ENCODE assay signal across 8 mouse cellular contexts in the genomic region with DNA sequence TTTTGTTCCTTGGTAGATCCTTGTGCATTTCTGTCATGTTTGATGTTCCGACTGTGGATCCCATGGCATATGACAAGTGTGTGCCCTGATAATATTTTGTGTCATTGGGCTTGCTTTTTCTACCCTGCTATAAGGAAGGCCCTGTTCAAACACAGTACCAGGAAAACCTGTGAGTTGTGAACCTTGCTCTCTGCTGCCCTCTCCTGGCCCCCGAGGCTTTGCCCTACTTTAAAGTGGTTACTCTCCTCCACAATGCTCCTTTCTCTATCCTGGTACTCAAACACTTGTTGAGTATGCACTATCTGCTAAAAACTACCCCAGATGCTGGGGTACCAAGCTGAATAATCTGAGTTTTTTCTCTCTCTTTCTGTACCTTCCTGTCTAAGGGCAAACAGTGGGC.
A peak's percentile ranks its signal among the peaks of the same experiment; 100 is the strongest.
DNase-seq lines count a peak whose midpoint lies in the region; ATAC-seq and TF ChIP-seq lines count a peak whose summit lies in the region.

No protein-coding gene starts in this region.

- no peak overlapping the region for H3K4me2 ChIP-seq in embryonic facial prominence, embryonic 14.5 days (ENCODE audit: low read depth, low read length)
- H3K4me2 ChIP-seq in kidney, postnatal 0 days (ENCODE audit: low read length): no peak overlapping the region
- H3K4me2 ChIP-seq in lung, embryonic 14.5 days: no peak overlapping the region

- H3K27ac ChIP-seq in testis, adult 2 months (ENCODE audit: control insufficient read depth, insufficient read depth, low read depth, low read length): no peak overlapping the region
- no peak overlapping the region for H3K27ac ChIP-seq in embryonic facial prominence, embryonic 14.5 days (replicated peaks; ENCODE audit: low read depth, low read length)
- H3K27ac ChIP-seq in kidney, postnatal 0 days: no peak overlapping the region
- no peak overlapping the region for H3K27ac ChIP-seq in lung, embryonic 14.5 days (ENCODE audit: low read depth)

- peak; percentile 22 to 25 for DNase-seq in cerebellum, adult 18-20 months
- DNase-seq in testis, postnatal 14 days (ENCODE audit: low spot score): no peak
- DNase-seq in embryonic facial prominence, embryonic 14.5 days (ENCODE audit: low spot score): peak; percentile 40
- peak; percentile 74 for DNase-seq in kidney, postnatal 0 days (ENCODE audit: low spot score)
- peak; percentile 82 for DNase-seq in lung, embryonic 14.5 days
- peak; percentile 42 for DNase-seq in splenic B cell, adult 2 months (ENCODE audit: low read depth, low spot score)

- 44% methylated on average over 2 of the region's 2 CpGs for WGBS in embryonic facial prominence, embryonic 14.5 days
- 47% methylated on average over 2 of the region's 2 CpGs for WGBS in kidney, postnatal 0 days
- WGBS in lung, embryonic 14.5 days: 29% methylated on average over 2 of the region's 2 CpGs

- peak; percentile 54; the same call in 1 of the 2 replicates for TF ChIP-seq CTCF in testis, adult 2 months (IDR thresholded peaks at IDR 0.05; ENCODE audit: control insufficient read depth, insufficient read depth, insufficient replicate concordance, low read depth, low read length)
- peak; percentile 88 for TF ChIP-seq CTCF in kidney, postnatal 0 days (IDR thresholded peaks at IDR 0.05; ENCODE audit: low read depth)
- TF ChIP-seq CTCF in lung, embryonic 14.5 days (IDR thresholded peaks at IDR 0.05; ENCODE audit: low read depth): peak; percentile 80

- no peak for TF ChIP-seq POLR2A in testis, adult 2 months (IDR thresholded peaks at IDR 0.05; ENCODE audit: control insufficient read depth, low read depth, low read length)

- no peak for ATAC-seq in cerebellum, adult (ENCODE audit: insufficient number of reproducible peaks, low FRiP score, low TSS enrichment)
- ATAC-seq in embryonic facial prominence, embryonic 14.5 days (ENCODE audit: low read depth): no peak
- no peak for ATAC-seq in kidney, postnatal 0 days (replicated peaks; ENCODE audit: low FRiP score, low read depth)
- no peak for ATAC-seq in lung, embryonic 14.5 days (ENCODE audit: insufficient read depth)

- H3K36me3 ChIP-seq in testis, adult 2 months (ENCODE audit: control insufficient read depth, insufficient read depth, low read length): no peaks in the 10 kb centered on the region
- H3K36me3 ChIP-seq in embryonic facial prominence, embryonic 14.5 days (ENCODE audit: control insufficient read depth, insufficient read depth, low read length): no peaks in the 10 kb centered on the region
- no peaks in the 10 kb centered on the region for H3K36me3 ChIP-seq in kidney, postnatal 0 days (ENCODE audit: insufficient read depth, low read length)
- H3K36me3 ChIP-seq in lung, embryonic 14.5 days (ENCODE audit: insufficient read depth): no peaks in the 10 kb centered on the region
- no peaks in the 10 kb centered on the region for H3K36me3 ChIP-seq in splenic B cell, adult 2 months (ENCODE audit: control insufficient read depth, insufficient read depth, low read length, poor library complexity, severe bottlenecking)

- no peak overlapping the region for H3K4me3 ChIP-seq in testis, adult 2 months (ENCODE audit: control insufficient read depth, low read depth, low read length)
- H3K4me3 ChIP-seq in embryonic facial prominence, embryonic 14.5 days (ENCODE audit: low read depth, low read length): no peak overlapping the region
- no peak overlapping the region for H3K4me3 ChIP-seq in kidney, postnatal 0 days (replicated peaks; ENCODE audit: low read depth, low read length)
- H3K4me3 ChIP-seq in lung, embryonic 14.5 days (ENCODE audit: low read depth, low read length): no peak overlapping the region

- no peaks in the 10 kb centered on the region for H3K27me3 ChIP-seq in testis, adult 2 months (ENCODE audit: control insufficient read depth, insufficient read depth, low read length)
- no peaks in the 10 kb centered on the region for H3K27me3 ChIP-seq in embryonic facial prominence, embryonic 14.5 days (replicated peaks; ENCODE audit: control insufficient read depth, insufficient read depth, low read length)
- no peaks in the 10 kb centered on the region for H3K27me3 ChIP-seq in kidney, postnatal 0 days (ENCODE audit: insufficient read depth, low read length)
- no peaks in the 10 kb centered on the region for H3K27me3 ChIP-seq in lung, embryonic 14.5 days (ENCODE audit: insufficient read depth, low read length)
- H3K27me3 ChIP-seq in splenic B cell, adult 2 months (ENCODE audit: control insufficient read depth, insufficient read depth, low read length, poor library complexity, severe bottlenecking): no peaks in the 10 kb centered on the region

- no peak overlapping the region for H3K9ac ChIP-seq in embryonic facial prominence, embryonic 14.5 days (ENCODE audit: low read depth, low read length)
- no peak overlapping the region for H3K9ac ChIP-seq in kidney, postnatal 0 days (ENCODE audit: low read depth, low read length)
- no peak overlapping the region for H3K9ac ChIP-seq in lung, embryonic 14.5 days

- peaks cover 6% of the 10 kb centered on the region for H3K4me1 ChIP-seq in testis, adult 2 months (ENCODE audit: control insufficient read depth, insufficient read depth, low read length)
- H3K4me1 ChIP-seq in embryonic facial prominence, embryonic 14.5 days (ENCODE audit: control insufficient read depth, insufficient read depth, low read length): no peaks in the 10 kb centered on the region
- H3K4me1 ChIP-seq in kidney, postnatal 0 days (replicated peaks; ENCODE audit: insufficient read depth, low read length): no peaks in the 10 kb centered on the region
- H3K4me1 ChIP-seq in lung, embryonic 14.5 days (ENCODE audit: insufficient read depth): no peaks in the 10 kb centered on the region

- H3K9me3 ChIP-seq in embryonic facial prominence, embryonic 14.5 days (ENCODE audit: control insufficient read depth, low read length): no peaks in the 10 kb centered on the region
- H3K9me3 ChIP-seq in kidney, postnatal 0 days (replicated peaks; ENCODE audit: low read length): no peaks in the 10 kb centered on the region
- H3K9me3 ChIP-seq in lung, embryonic 14.5 days (ENCODE audit: low read depth, low read length): no peaks in the 10 kb centered on the region
